Mouse (Mus musculus): Measurements from ENCODE around the gene Olfr365.

Gene Olfr365

GRCm38 (mm10) chr2:37187898-37188297 is at the start of gene Olfr365:
Gene Olfr365, plus strand, starts transcription at chr2:37188198.
- DNase-seq = no peak

GRCm38 (mm10) chr2:37139022-37139421 is 49.0 kb upstream of the Olfr365 start, which contains the start of gene Olfr364-ps1:
Gene Olfr364-ps1, plus strand, starts transcription at chr2:37139322.
- no peak for DNase-seq

GRCm38 (mm10) chr2:37211274-37211673 is 23.3 kb downstream of the Olfr365 start, which contains the start of gene Olfr366:
Gene Olfr366, plus strand, starts transcription at chr2:37211574.
- DNase-seq = no peak

Measured in embryo, embryonic 11 days (tissue).